Mouse (Mus musculus): ENCODE measurements at regions not wholly inside any gene's neighbourhood (a gene's known extent, or its start where the extent isn't known, plus 50 kb on each side); places are given as distances from the start of the nearest gene placed in this dataset.

GRCm38 (mm10) chr12:60147364-60147763 is 927.8 kb upstream of the Fbxo33 start:
- no peak for DNase-seq
- Histone ChIP-seq H3K27ac (replicated peaks; ENCODE audit: low read depth, low read length) (no peak overlapping the region), H3K9me3 (ENCODE audit: control insufficient read depth, low read length) (no peaks in the 10 kb centered on the region), H3K9ac (replicated peaks; ENCODE audit: low read length) (no peak overlapping the region), H3K4me3 (replicated peaks; ENCODE audit: low read depth, low read length) (no peak overlapping the region), H3K27me3 (ENCODE audit: control insufficient read depth, insufficient read depth, low read length) (no peaks in the 10 kb centered on the region), H3K36me3 (ENCODE audit: control insufficient read depth, insufficient read depth, low read length) (no peaks in the 10 kb centered on the region), H3K4me2 (ENCODE audit: low read length) (no peak overlapping the region), H3K4me1 (ENCODE audit: control insufficient read depth, insufficient read depth, low read length) (no peaks in the 10 kb centered on the region)
- no peak for ATAC-seq (ENCODE audit: low FRiP score, low TSS enrichment)
- 78% methylated on average over 1 of the region's 1 CpGs for WGBS
